Mouse (Mus musculus): ENCODE results near the gene Eid3. TPM values are rescaled to one million over a fixed set of nuclear protein-coding genes. Genes with fewer than 3 reads are reported as not detected.

Eid3 gene
- polyA plus RNA-seq, 1 experiment from 2014 or later, result 0.37 TPM

DNA sequence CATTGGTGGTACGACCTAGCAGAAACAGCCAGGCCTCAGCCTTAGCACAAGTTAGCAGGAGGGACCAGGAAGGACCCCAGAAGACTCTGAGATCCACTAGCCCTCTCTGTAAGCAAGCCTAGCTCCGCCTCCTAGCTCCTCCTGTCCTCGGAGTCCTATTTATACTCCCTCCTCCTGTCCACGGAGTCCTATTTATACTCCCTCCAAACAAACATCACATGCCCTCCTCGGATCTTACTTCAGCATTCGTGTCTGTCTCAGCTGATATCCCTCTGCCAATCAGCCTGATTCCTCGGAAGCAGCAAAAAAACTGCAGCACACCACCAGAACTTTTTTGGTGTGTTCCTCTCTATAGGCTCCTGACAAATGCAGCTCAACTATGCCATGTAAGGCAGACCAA lies 32.5 kb downstream of the Eid3 start:
- H3K4me1 ChIP-seq (replicated peaks; ENCODE audit: control insufficient read depth, insufficient read depth, low read length), result peaks cover 20% of the 10 kb centered on the region
- no peak overlapping the region for H3K27ac ChIP-seq (ENCODE audit: low read length)
- no peak overlapping the region for H3K4me3 ChIP-seq (replicated peaks; ENCODE audit: low read length)
- H3K4me2 ChIP-seq (ENCODE audit: low read length), result no peak overlapping the region
- no peaks in the 10 kb centered on the region for H3K27me3 ChIP-seq (replicated peaks; ENCODE audit: control insufficient read depth, insufficient read depth, low read length)
- no peak for ATAC-seq
- WGBS, result 61% methylated on average over 7 of the region's 7 CpGs
- H3K9ac ChIP-seq (replicated peaks; ENCODE audit: low read depth, low read length), result no peak overlapping the region
- peaks cover 19% of the 10 kb centered on the region for H3K36me3 ChIP-seq (ENCODE audit: control insufficient read depth, insufficient read depth)
- H3K9me3 ChIP-seq (ENCODE audit: control insufficient read depth, low read length), result no peaks in the 10 kb centered on the region

DNA sequence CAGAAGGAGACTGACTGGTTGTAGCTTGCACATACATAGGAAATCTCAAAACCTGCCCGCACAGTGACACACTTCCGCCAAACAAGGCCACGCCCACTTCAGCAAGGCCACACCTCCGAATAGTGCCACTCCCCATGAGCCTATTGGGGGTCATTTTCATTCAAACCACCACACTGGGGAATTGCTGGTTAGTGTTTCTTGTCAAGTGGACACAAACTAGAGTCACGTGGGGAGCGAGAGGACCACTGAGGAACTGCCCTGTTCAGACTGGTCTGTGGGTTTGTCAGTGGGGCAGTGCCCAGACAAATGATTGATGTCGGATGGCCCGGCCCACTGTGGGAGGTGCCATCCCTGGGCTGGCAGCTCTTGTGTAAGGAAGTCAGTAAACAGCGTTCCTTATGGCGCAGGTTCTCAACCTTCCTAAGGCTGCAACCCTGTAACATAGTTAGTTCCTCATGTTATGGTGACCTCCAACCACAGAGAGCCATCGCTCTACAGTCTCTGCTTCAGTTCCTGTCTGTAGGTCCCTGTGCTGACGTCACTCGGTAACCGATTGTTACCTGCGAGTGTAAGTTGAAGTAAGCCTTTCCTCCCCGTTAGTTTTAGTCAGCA lies 33.5 kb downstream of the Eid3 start:
- Histone ChIP-seq H3K4me3 (replicated peaks; ENCODE audit: low read length) (no peak overlapping the region), H3K36me3 (ENCODE audit: control insufficient read depth, insufficient read depth) (peaks cover 19% of the 10 kb centered on the region), H3K9ac (replicated peaks; ENCODE audit: low read depth, low read length) (0 out of 2 replicates have a peak overlapping the region, but pooled peaks have one; percentile 18)

DNA sequence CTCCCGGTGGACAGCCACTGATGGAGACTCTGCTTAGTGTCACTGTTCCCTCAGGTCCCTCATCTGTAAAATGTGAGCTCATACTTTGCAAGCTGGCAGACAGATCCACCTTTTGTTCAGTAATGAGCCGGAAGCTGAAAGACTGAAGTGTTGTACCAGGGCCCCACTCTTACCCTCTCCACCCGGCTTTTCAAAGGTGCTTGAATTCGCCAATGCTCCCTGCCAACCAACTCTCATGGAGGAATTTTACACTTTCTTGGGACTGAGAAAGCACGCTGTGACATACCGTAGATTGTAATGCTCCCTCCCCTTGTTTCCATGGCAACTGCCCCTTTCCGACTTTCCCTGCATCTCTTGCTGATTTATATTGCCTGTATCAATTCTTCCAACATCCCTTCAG lies 34.1 kb downstream of the Eid3 start:
- 1% methylated on average over 7 of the region's 7 CpGs for whole genome bisulfite sequencing
- ATAC-seq, result peak; percentile 29
- H3K4me2 ChIP-seq (ENCODE audit: low read length), result peak overlapping the region; percentile 35
- H3K4me1 ChIP-seq (replicated peaks; ENCODE audit: control insufficient read depth, insufficient read depth, low read length), result peaks cover 16% of the 10 kb centered on the region
- H3K4me3 ChIP-seq (replicated peaks; ENCODE audit: low read length), result no peak overlapping the region; the same call in 1 of the 2 replicates
- H3K27me3 ChIP-seq (replicated peaks; ENCODE audit: control insufficient read depth, insufficient read depth, low read length), result no peaks in the 10 kb centered on the region
- peak overlapping the region; percentile 56 for H3K27ac ChIP-seq (ENCODE audit: low read length)
- no peaks in the 10 kb centered on the region for H3K9me3 ChIP-seq (ENCODE audit: control insufficient read depth, low read length)
- H3K36me3 ChIP-seq (ENCODE audit: control insufficient read depth, insufficient read depth), result peaks cover 19% of the 10 kb centered on the region
- 0 out of 2 replicates have a peak overlapping the region, but pooled peaks have one; percentile 18 for H3K9ac ChIP-seq (replicated peaks; ENCODE audit: low read depth, low read length)

More for the DNA sequence above, 33.5 kb downstream of the Eid3 start:
- Histone ChIP-seq H3K27me3 (replicated peaks; ENCODE audit: control insufficient read depth, insufficient read depth, low read length) (no peaks in the 10 kb centered on the region), H3K4me1 (replicated peaks; ENCODE audit: control insufficient read depth, insufficient read depth, low read length) (peaks cover 16% of the 10 kb centered on the region), H3K9me3 (ENCODE audit: control insufficient read depth, low read length) (no peaks in the 10 kb centered on the region), H3K4me2 (ENCODE audit: low read length) (peak overlapping the region; percentile 35), H3K27ac (ENCODE audit: low read length) (peak overlapping the region; percentile 49)
- ATAC-seq, result peak; percentile 16; the same call in 1 of the 2 replicates
- WGBS, result 36% methylated on average over 16 of the region's 16 CpGs

DNA sequence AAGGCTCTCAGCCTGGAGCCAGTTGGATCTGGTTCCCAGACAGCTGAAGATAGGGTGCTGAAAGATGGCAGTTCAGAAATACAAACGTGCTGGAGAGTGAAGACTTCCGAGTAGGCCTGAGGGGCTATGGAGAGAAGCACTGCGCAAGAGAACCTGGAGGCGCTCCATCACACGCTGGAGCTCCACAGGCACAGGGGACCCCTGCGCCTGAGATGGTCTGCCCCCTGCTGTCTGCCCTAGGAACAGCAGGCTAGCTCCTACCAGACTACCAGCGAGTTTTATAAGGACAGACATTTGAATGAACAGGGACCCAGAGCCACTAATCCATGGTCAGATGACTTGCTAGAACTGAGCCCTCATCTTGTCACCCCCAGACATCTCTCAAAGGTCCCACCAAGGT lies 35.0 kb downstream of the Eid3 start:
- H3K4me3 ChIP-seq (replicated peaks; ENCODE audit: low read length), result no peak overlapping the region
- peaks cover 12% of the 10 kb centered on the region for H3K36me3 ChIP-seq (ENCODE audit: control insufficient read depth, insufficient read depth)
- H3K4me1 ChIP-seq (replicated peaks; ENCODE audit: control insufficient read depth, insufficient read depth, low read length), result peaks cover 16% of the 10 kb centered on the region
- H3K27me3 ChIP-seq (replicated peaks; ENCODE audit: control insufficient read depth, insufficient read depth, low read length), result no peaks in the 10 kb centered on the region
- H3K9ac ChIP-seq (replicated peaks; ENCODE audit: low read depth, low read length), result no peak overlapping the region
- 4% methylated on average over 7 of the region's 7 CpGs for WGBS
- H3K4me2 ChIP-seq (ENCODE audit: low read length), result no peak overlapping the region
- H3K9me3 ChIP-seq (ENCODE audit: control insufficient read depth, low read length), result no peaks in the 10 kb centered on the region
- peak overlapping the region; percentile 56 for H3K27ac ChIP-seq (ENCODE audit: low read length)
- peak; percentile 75 for ATAC-seq

DNA sequence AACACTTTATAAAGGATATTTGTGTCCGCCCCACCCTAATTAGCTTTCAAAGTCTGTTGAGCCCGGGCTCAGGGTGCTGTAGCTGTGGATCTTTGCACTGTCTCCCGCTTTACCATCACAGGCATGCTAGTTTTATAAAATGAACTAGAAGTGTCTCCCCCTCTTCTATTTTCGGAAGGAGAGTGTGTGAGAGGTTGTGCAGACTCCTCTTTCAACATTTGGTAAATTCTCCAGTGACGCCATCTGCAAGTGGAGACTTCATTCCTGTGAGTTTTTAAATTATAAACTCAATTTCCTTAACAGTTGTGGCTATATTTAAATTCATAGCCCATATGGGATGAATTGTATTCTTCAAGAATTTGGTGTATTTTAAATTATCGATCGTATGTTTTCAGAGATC lies 42.1 kb downstream of the Eid3 start:
- H3K27me3 ChIP-seq (replicated peaks; ENCODE audit: control insufficient read depth, insufficient read depth, low read length), result no peaks in the 10 kb centered on the region
- H3K4me3 ChIP-seq (replicated peaks; ENCODE audit: low read length), result no peak overlapping the region
- H3K27ac ChIP-seq (ENCODE audit: low read length), result no peak overlapping the region
- H3K9me3 ChIP-seq (ENCODE audit: control insufficient read depth, low read length), result no peaks in the 10 kb centered on the region
- no peaks in the 10 kb centered on the region for H3K36me3 ChIP-seq (ENCODE audit: control insufficient read depth, insufficient read depth)
- no peak overlapping the region for H3K4me2 ChIP-seq (ENCODE audit: low read length)
- WGBS, result 83% methylated on average over 7 of the region's 7 CpGs
- H3K4me1 ChIP-seq (replicated peaks; ENCODE audit: control insufficient read depth, insufficient read depth, low read length), result peaks cover 5% of the 10 kb centered on the region
- H3K9ac ChIP-seq (replicated peaks; ENCODE audit: low read depth, low read length), result no peak overlapping the region
- no peak for ATAC-seq

DNA sequence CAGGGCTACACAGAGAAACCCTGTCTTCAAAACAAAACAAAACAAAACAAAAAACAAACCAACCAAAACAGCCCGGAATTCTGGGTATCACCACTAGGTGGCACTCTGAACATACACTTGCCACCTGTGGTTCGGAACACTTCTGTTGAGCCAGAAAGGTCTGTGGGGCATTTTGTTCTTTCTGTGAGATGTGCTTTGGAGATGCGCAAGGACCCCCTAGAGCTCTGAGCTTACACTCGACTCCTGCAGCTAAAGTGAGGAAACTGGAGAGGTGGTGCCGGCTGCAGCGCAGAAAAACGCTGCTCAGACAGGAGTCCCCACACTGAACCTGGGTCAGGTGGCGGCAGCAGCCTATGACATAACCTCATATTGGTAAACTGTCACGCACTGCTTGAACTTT lies 43.0 kb downstream of the Eid3 start:
- 14% methylated on average over 9 of the region's 9 CpGs for WGBS
- Histone ChIP-seq H3K9ac (replicated peaks; ENCODE audit: low read depth, low read length) (no peak overlapping the region), H3K36me3 (ENCODE audit: control insufficient read depth, insufficient read depth) (no peaks in the 10 kb centered on the region), H3K9me3 (ENCODE audit: control insufficient read depth, low read length) (no peaks in the 10 kb centered on the region), H3K27ac (ENCODE audit: low read length) (no peak overlapping the region), H3K4me1 (replicated peaks; ENCODE audit: control insufficient read depth, insufficient read depth, low read length) (peaks cover 5% of the 10 kb centered on the region), H3K4me2 (ENCODE audit: low read length) (peak overlapping the region; percentile 39), H3K4me3 (replicated peaks; ENCODE audit: low read length) (no peak overlapping the region; the same call in 1 of the 2 replicates), H3K27me3 (replicated peaks; ENCODE audit: control insufficient read depth, insufficient read depth, low read length) (no peaks in the 10 kb centered on the region)
- ATAC-seq, result peak; percentile 59

DNA sequence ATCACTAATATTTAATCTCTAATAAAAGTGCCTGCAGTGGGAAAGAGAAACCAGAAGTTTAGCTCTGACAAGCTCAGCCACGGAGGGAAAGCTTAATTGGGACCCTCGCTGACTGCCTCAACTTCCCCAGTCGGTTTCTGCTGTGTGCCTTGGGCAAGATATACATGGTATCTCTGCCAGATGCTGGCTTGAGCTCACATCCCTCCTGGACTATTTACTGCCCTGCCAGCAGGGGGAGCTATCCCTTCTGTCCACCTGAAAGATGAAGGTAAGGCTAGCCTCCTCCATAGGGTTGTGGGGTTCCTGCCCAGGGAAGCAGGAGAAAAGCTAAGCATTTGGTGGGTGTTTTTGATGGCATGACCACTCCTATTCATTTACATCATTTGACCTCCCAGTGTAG lies 43.8 kb downstream of the Eid3 start:
- no peak overlapping the region for H3K9ac ChIP-seq (replicated peaks; ENCODE audit: low read depth, low read length)
- 71% methylated on average over 3 of the region's 3 CpGs for WGBS

DNA sequence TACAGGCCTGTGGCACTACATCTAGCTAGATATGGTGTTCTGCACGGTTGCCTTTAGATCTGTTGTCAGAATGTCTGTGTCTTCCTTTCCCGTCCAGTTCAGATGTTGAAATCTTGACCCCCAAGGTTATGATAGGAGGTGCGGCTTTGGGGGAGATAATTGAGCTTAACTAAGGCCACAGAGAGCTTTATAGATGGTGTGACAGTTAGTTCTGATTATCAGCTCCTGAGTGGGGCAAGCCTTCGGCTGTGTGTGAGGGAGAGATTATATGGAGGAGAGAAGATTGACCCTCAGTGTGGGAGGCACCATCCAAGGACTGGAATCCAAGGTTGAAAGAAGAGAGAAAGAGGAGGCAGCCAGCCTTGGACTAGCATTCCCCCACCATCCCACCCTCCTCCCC lies 46.8 kb downstream of the Eid3 start:
- peaks cover 5% of the 10 kb centered on the region for H3K4me1 ChIP-seq (replicated peaks; ENCODE audit: control insufficient read depth, insufficient read depth, low read length)
- H3K9ac ChIP-seq (replicated peaks; ENCODE audit: low read depth, low read length), result no peak overlapping the region
- H3K9me3 ChIP-seq (ENCODE audit: control insufficient read depth, low read length), result no peaks in the 10 kb centered on the region
- WGBS, result 84% methylated on average over 4 of the region's 4 CpGs
- no peak for ATAC-seq
- H3K4me2 ChIP-seq (ENCODE audit: low read length), result no peak overlapping the region
- H3K27me3 ChIP-seq (replicated peaks; ENCODE audit: control insufficient read depth, insufficient read depth, low read length), result no peaks in the 10 kb centered on the region
- H3K27ac ChIP-seq (ENCODE audit: low read length), result no peak overlapping the region
- no peaks in the 10 kb centered on the region for H3K36me3 ChIP-seq (ENCODE audit: control insufficient read depth, insufficient read depth)
- H3K4me3 ChIP-seq (replicated peaks; ENCODE audit: low read length), result no peak overlapping the region

More for the DNA sequence above, 43.8 kb downstream of the Eid3 start:
- Histone ChIP-seq H3K36me3 (ENCODE audit: control insufficient read depth, insufficient read depth) (no peaks in the 10 kb centered on the region), H3K4me1 (replicated peaks; ENCODE audit: control insufficient read depth, insufficient read depth, low read length) (peaks cover 5% of the 10 kb centered on the region), H3K27ac (ENCODE audit: low read length) (no peak overlapping the region), H3K4me3 (replicated peaks; ENCODE audit: low read length) (no peak overlapping the region), H3K4me2 (ENCODE audit: low read length) (no peak overlapping the region), H3K27me3 (replicated peaks; ENCODE audit: control insufficient read depth, insufficient read depth, low read length) (no peaks in the 10 kb centered on the region), H3K9me3 (ENCODE audit: control insufficient read depth, low read length) (no peaks in the 10 kb centered on the region)
- ATAC-seq, result no peak

DNA sequence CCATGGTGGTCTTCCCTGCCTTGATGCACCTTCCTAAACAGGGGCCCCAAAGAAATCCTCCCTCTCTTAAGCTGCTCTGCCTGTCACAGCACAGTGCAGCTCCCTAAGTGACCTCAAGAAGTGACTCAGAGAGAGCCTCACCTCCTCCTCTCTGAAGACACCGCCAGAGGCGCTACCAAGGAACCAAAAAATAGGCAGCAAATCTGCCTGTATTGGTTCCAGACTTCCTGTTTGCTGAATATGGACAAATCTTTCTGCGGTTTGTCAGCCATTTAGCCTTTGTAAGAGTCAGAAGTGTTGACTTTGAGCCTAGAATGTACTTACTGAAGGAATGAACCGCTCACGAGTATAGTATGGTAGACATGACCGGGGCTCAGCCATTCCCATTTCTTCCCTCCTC lies 47.3 kb downstream of the Eid3 start:
- peaks cover 5% of the 10 kb centered on the region for H3K4me1 ChIP-seq (replicated peaks; ENCODE audit: control insufficient read depth, insufficient read depth, low read length)
- no peak overlapping the region for H3K27ac ChIP-seq (ENCODE audit: low read length)
- H3K9me3 ChIP-seq (ENCODE audit: control insufficient read depth, low read length), result no peaks in the 10 kb centered on the region
- H3K4me2 ChIP-seq (ENCODE audit: low read length), result no peak overlapping the region
- 89% methylated on average over 6 of the region's 6 CpGs for WGBS
- no peak overlapping the region for H3K9ac ChIP-seq (replicated peaks; ENCODE audit: low read depth, low read length)
- ATAC-seq, result no peak
- no peaks in the 10 kb centered on the region for H3K36me3 ChIP-seq (ENCODE audit: control insufficient read depth, insufficient read depth)
- H3K27me3 ChIP-seq (replicated peaks; ENCODE audit: control insufficient read depth, insufficient read depth, low read length), result no peaks in the 10 kb centered on the region
- H3K4me3 ChIP-seq (replicated peaks; ENCODE audit: low read length), result no peak overlapping the region

All from forebrain, embryonic 16.5 days (tissue).